22 mouse cellular contexts compared by ENCODE assay signal in the genomic region with DNA sequence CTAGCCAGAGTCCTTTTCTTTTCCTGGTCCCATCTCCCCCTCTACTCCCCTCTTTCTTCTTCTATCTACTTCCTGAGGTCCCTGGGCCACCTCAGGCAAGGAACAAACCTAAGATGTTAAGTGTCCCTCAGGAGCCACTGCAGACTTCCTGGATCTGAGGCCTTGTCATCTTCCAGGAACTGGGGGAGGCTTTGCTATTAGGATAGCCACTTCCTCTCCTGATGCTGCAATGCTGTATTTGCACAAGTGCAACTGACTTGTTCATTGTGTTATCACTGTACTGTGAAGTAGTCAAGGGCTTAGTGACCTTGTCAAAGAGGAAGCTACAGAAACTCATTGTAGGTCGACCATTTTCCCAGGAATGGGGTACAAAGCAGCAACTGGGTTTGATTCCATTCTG. TPM values are rescaled to one million over a fixed set of nuclear protein-coding genes. Genes with fewer than 3 reads are reported as not detected.
DNase-seq lines count a peak whose midpoint lies in the region; ATAC-seq and TF ChIP-seq lines count a peak whose summit lies in the region.
"Had no signal": no experiment of that assay in that cellular context is flagged by ENCODE, and none has a peak within 500 bp of the region (broad histone marks: within the 10 kb centered on the region; RNA-seq: fewer than 3 reads in every experiment).

No protein-coding gene starts in this region.

- no peak for TF ChIP-seq POLR2A in kidney, adult 2 months (IDR thresholded peaks at IDR 0.05; ENCODE audit: low read depth, low read length)

- DNase-seq in embryo, embryonic 10 days (ENCODE audit: low spot score), result peak; percentile 1
- DNase-seq in embryo, embryonic 9.5 days (ENCODE audit: extremely low spot score), result no peak
- peak; percentile 14 for DNase-seq in liver, postnatal 0 days
- DNase-seq in liver, result no peak
- peak; percentile 48 for DNase-seq in MEL-GATA-1-ER (ENCODE audit: extremely low read depth, low read depth)
- no peak for DNase-seq in kidney, adult 2 months
- DNase-seq in MN1 (ENCODE audit: low spot score), result no peak
- DNase-seq: adrenal gland, adult 8-10 months; cerebellum, adult 11 months; cerebellum, adult 8-10 months; cerebellum, postnatal 14 days; gastrocnemius, postnatal 14 days; heart, postnatal 14 days had no signal

- H3K27me3 ChIP-seq in liver, postnatal 0 days (ENCODE audit: insufficient read depth, low read length), result no peaks in the 10 kb centered on the region
- H3K27me3 ChIP-seq in kidney, adult 2 months (replicated peaks; ENCODE audit: control insufficient read depth, insufficient read depth, low read length), result no peaks in the 10 kb centered on the region
- H3K27me3 ChIP-seq: embryonic facial prominence, embryonic 13.5 days; forebrain, embryonic 12.5 days had no signal

- no peak for TF ChIP-seq CTCF in liver, postnatal 0 days (IDR thresholded peaks at IDR 0.05; ENCODE audit: low read depth)
- no peak for TF ChIP-seq CTCF in kidney, adult 2 months (conservative IDR thresholded peaks at IDR 0.05; ENCODE audit: insufficient read depth, insufficient read length, low read depth, low read length)

- 11% methylated on average over 1 of the region's 1 CpGs for WGBS in liver, postnatal 0 days (ENCODE audit: insufficient replicate concordance)
- WGBS in kidney, adult 2 months, result 34% methylated on average over 1 of the region's 1 CpGs

- H3K27ac ChIP-seq in liver, postnatal 0 days (ENCODE audit: low read depth), result no peak overlapping the region
- H3K27ac ChIP-seq in kidney, adult 2 months (ENCODE audit: insufficient read depth, low read depth, low read length), result no peak overlapping the region
- H3K27ac ChIP-seq: embryonic facial prominence, embryonic 13.5 days; forebrain, embryonic 12.5 days; heart, embryonic 10.5 days; hindbrain, embryonic 10.5 days; hindbrain, embryonic 14.5 days had no signal

- peaks cover 4% of the 10 kb centered on the region; the same call in 1 of the 2 replicates for H3K36me3 ChIP-seq in liver, postnatal 0 days (replicated peaks; ENCODE audit: insufficient read depth, low read length)
- no peaks in the 10 kb centered on the region for H3K36me3 ChIP-seq in kidney, adult 2 months (ENCODE audit: control insufficient read depth, insufficient read depth, low read length)
- H3K36me3 ChIP-seq: forebrain, embryonic 12.5 days had no signal

- no peaks in the 10 kb centered on the region for H3K4me1 ChIP-seq in liver, postnatal 0 days (ENCODE audit: insufficient read depth)
- no peaks in the 10 kb centered on the region for H3K4me1 ChIP-seq in kidney, adult 2 months (ENCODE audit: control insufficient read depth, insufficient read depth, low read length)
- H3K4me1 ChIP-seq: embryonic facial prominence, embryonic 13.5 days; forebrain, embryonic 12.5 days had no signal

- no peak overlapping the region for H3K4me3 ChIP-seq in liver, postnatal 0 days (ENCODE audit: low read depth, low read length)
- H3K4me3 ChIP-seq in kidney, adult 2 months (ENCODE audit: insufficient read depth, low read depth, low read length), result no peak overlapping the region
- H3K4me3 ChIP-seq: embryonic facial prominence, embryonic 13.5 days; forebrain, embryonic 12.5 days; heart, embryonic 10.5 days; hindbrain, embryonic 10.5 days had no signal

- 0 out of 2 replicates have a peak, but pooled peaks have one; percentile 19 for TF ChIP-seq EP300 in liver, postnatal 0 days (IDR thresholded peaks at IDR 0.05; ENCODE audit: low read depth)

- no peak for ATAC-seq in liver, postnatal 0 days
- peak; percentile 92 for ATAC-seq in megakaryocyte progenitor cell, adult 5-6 weeks (replicated peaks; ENCODE audit: poor library complexity)
- ATAC-seq: forebrain, embryonic 16.5 days had no signal

- no peak overlapping the region for H3K9ac ChIP-seq in liver, postnatal 0 days (replicated peaks)
- H3K9ac ChIP-seq: embryonic facial prominence, embryonic 13.5 days; forebrain, embryonic 12.5 days; hindbrain, embryonic 14.5 days had no signal

- no peaks in the 10 kb centered on the region for H3K9me3 ChIP-seq in liver, postnatal 0 days (ENCODE audit: low read length)
- H3K9me3 ChIP-seq: embryonic facial prominence, embryonic 13.5 days; forebrain, embryonic 12.5 days; heart, embryonic 10.5 days; hindbrain, embryonic 10.5 days had no signal

- no peak overlapping the region for H3K4me2 ChIP-seq in liver, postnatal 0 days (ENCODE audit: low read depth, low read length)
- H3K4me2 ChIP-seq: embryonic facial prominence, embryonic 13.5 days; forebrain, embryonic 12.5 days; hindbrain, embryonic 14.5 days had no signal

RNA-seq across cellular contexts. Expression of gene Car4, which starts 21.8 kb away (rescaled TPM):
- not detected in 2 replicates for polyA plus RNA-seq in liver, postnatal 0 days (2015; fragmentation: Nextera tagmentation; extraction: Ambion mirVana)
- not detected in 2 replicates for total RNA-seq in megakaryocyte progenitor cell, adult 5-6 weeks (2015)
- not detected in 2 replicates for total RNA-seq in megakaryocyte progenitor cell, adult 5-6 weeks (2017)
- polyA plus RNA-seq in kidney, adult 2 months (2012; rRNA removed), result 91.5 and 107 TPM in 2 replicates
- total RNA-seq: common myeloid progenitor, adult 5-6 weeks had no signal
- polyA plus RNA-seq: C2C12; embryonic facial prominence, embryonic 13.5 days had no signal

Comparison
In these comparisons a context has a peak if more than half of its experiments do, and no peak if none do; other contexts are left out.
1. DNase-seq: peak in embryo, embryonic 10 days (single experiment), liver, postnatal 0 days (single experiment) and MEL-GATA-1-ER (single experiment); none in embryo, embryonic 9.5 days (single experiment), liver (single experiment), kidney, adult 2 months (single experiment) and MN1 (single experiment).
2. RNA of gene Car4, which starts 21.8 kb away (polyA plus RNA-seq): 91.5 to 107 TPM in kidney, adult 2 months; not detected in liver, postnatal 0 days; every median in the first group is over 10 times any median in the second.